Mouse (Mus musculus): ENCODE results near the gene Adh6b. TPM values are rescaled to one million over a fixed set of nuclear protein-coding genes. Genes with fewer than 3 reads are reported as not detected.

The Adh6b gene
- polyA plus RNA-seq, 1 experiment from 2014 or later = not detected

Other genes starting within 250 kb of the Adh6b start
- gene Trmt10a, start 198.3 kb upstream of the Adh6b start, polyA plus RNA-seq (2014; fragmentation: Nextera tagmentation; extraction: Ambion mirVana) = 7.6 and 10.1 TPM in 2 replicates
- 6.6 and 7.0 TPM in 2 replicates for gene Mttp, start 196.8 kb upstream of the Adh6b start, polyA plus RNA-seq (2014; fragmentation: Nextera tagmentation; extraction: Ambion mirVana)
- gene 4930579F01Rik, start 147.9 kb upstream of the Adh6b start, polyA plus RNA-seq (2014; fragmentation: Nextera tagmentation; extraction: Ambion mirVana) = not detected in 2 replicates
- 1.1 and 1.4 TPM in 2 replicates for gene Adh7, start 124.0 kb upstream of the Adh6b start, polyA plus RNA-seq (2014; fragmentation: Nextera tagmentation; extraction: Ambion mirVana)
- gene Adh1, start 80.8 kb upstream of the Adh6b start, polyA plus RNA-seq (2014; fragmentation: Nextera tagmentation; extraction: Ambion mirVana) = 0.32 and 0.51 TPM in 2 replicates
- not detected in 2 replicates for gene Adh6a, start 28.5 kb upstream of the Adh6b start, polyA plus RNA-seq (2014; fragmentation: Nextera tagmentation; extraction: Ambion mirVana)
- not detected in 2 replicates for gene Adh4, start 73.7 kb downstream of the Adh6b start, polyA plus RNA-seq (2014; fragmentation: Nextera tagmentation; extraction: Ambion mirVana)
- gene Adh5, start 101.3 kb downstream of the Adh6b start, polyA plus RNA-seq (2014; fragmentation: Nextera tagmentation; extraction: Ambion mirVana) = 220 and 238 TPM in 2 replicates
- 48.2 and 60.3 TPM in 2 replicates for gene Metap1, start 147.7 kb downstream of the Adh6b start, polyA plus RNA-seq (2014; fragmentation: Nextera tagmentation; extraction: Ambion mirVana)
- 335 and 356 TPM in 2 replicates for gene Eif4e, start 184.4 kb downstream of the Adh6b start, polyA plus RNA-seq (2014; fragmentation: Nextera tagmentation; extraction: Ambion mirVana)

All from midbrain, embryonic 14.5 days (tissue).